Mouse (Mus musculus) mammary gland, adult 2 months (tissue): ENCODE data around the gene Pelp1. TPM values are rescaled to one million over a fixed set of nuclear protein-coding genes. Genes with fewer than 3 reads are reported as not detected.

Source experiments
- polyA plus RNA-seq: library from polyadenylated mRNA; depleted of rRNA; stranded (reverse); fragments of >200 nt; gene quantifications from 2 replicates; pipeline ENCODE4 v1.2.3, GENCODE M21; 2012; ENCODE audit warnings: low replicate concordance; rRNA removed

Gene Pelp1
- polyA plus RNA-seq: 20.5 and 21.3 TPM in 2 replicates

DNA sequence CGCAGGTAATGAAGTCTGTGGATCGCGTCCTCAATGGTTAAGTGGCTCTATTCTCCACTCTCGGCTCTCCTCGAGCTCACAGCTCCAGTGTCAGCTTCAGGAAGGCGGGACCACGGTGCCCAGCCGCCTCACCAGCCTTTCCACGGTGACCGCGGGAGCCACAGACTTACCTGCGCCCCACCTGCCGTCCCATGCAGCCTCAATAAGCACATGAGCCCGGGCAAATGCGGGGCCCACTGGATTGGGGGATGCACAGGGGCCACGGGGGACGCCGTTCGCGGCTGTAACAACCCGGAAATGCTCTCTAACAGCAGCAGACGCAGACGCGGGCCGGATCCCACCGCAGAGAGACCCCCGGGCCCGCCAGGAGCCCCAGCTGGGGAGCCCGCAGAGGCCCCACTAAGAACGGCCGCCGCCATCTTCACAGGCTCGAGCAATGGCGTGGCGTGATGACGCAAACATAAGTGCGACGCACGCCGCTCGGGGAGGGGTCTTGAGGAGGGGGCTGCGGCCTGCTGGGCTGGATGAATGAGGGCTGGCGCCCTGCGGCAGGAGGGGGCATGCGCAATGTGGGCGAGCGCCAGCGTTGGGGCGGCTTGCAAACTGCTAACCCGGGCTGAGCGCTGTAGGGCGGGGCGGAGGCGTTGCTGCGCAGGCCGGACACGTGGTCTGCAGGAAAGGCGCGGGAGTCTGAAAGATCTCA, at the start of gene Pelp1:
Pelp1 (minus strand) TSS at position 438 of the 703 bp plus-strand sequence.

GRCm38 (mm10) chr11:70458688-70459600, 49.1 kb upstream of the Pelp1 start, which contains the start of gene Zmynd15:
Gene Zmynd15, plus strand, starts transcription at chr11:70459433.

DNA sequence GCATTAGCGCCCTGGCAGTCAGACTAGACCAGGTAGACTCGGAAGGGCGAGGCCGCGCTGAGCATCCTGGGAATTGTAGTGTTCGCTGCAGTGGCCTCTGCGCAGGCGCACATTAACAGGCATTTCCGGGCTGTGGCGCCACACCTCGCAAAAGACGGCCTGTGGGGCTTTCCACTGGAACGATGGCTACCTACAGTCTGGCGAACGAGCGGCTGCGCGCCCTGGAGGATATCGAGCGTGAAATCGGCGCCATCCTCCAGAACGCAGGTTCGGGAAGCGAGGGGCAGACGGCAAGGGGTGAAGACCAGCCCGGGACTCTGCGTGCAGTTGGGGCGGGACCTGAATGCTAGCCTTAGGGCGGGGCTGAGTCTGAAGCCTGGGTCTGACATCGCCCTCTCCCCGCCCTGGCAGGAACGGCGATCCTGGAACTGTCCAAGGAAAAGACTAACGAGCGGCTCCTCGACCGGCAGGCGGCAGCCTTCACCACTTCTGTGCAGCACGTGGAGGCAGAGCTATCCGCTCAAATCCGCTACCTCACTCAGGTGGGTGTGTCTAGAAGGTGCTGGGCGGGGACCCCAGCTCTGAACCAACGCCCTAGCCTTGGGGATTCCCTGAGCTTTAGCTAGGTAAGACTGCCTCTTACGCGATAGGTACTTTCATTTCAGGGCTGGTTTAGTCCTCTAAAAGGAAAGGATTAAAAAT, 42.1 kb upstream of the Pelp1 start, which contains the start of gene Med11:
Med11 (plus strand) TSS at position 123 of the 702 bp plus-strand sequence.

DNA sequence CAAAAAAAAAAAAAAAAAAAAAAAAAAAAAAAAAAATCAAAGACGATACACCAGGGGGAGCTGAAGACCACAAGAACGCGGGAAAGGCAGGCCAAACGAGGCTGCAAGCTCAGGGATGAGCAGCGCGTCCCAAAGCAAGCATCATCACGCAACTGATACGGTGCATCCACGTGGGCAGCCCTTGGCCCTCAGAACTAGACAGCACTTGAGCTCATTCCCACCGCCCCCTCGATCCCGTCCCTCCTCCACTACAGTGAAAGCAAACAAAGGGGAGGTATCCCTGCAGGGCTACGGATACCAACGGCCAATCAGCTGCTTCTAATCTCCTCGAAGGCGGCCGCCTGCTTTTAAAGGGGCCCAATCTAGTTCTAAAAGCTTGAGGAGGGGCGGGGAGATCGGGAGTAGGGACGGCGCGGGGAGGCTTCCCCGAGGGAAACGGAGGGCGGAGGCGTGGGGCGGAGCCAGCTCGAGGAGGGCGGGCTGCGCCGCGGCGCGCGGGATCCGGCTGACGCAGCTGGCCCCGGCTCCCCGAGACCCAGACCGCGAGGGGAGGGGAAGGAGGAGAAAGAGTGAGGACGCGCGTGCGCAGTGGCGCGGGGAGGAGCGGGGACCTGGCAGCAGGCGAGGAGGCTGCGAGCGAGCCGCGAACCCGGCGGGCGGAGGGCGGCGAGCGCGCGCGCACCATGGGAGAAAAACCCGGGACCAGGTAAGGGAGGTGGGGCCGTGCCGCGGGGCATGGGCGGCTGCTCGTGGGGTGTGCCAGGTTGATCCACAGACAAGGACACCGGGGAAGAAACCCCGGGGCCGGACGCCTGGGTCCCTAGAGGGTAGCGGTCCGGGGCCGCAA, 22.4 kb upstream of the Pelp1 start, which contains the start of gene Arrb2:
Arrb2 (plus strand) TSS at position 588 of the 847 bp plus-strand sequence.

GRCm38 (mm10) chr11:70351868-70352267, 58.0 kb downstream of the Pelp1 start, which contains the start of gene Alox15:
Gene Alox15, minus strand, starts transcription at chr11:70352031.

Other genes starting within 250 kb of the Pelp1 start
- gene Slc16a11, start 197.3 kb downstream of the Pelp1 start, polyA plus RNA-seq: 4.8 and 9.0 TPM in 2 replicates
- 4.6 and 5.2 TPM in 2 replicates for gene Slc16a13, start 189.0 kb downstream of the Pelp1 start, polyA plus RNA-seq
- gene Bcl6b, start 180.2 kb downstream of the Pelp1 start, polyA plus RNA-seq: 11.9 TPM in 2 replicates
- 64.0 and 79.8 TPM in 2 replicates for gene 0610010K14Rik, start 172.1 kb downstream of the Pelp1 start, polyA plus RNA-seq
- gene Gm21988, start 170.2 kb downstream of the Pelp1 start, polyA plus RNA-seq: 7.3 and 8.3 TPM in 2 replicates
- gene Rnasek, start 170.2 kb downstream of the Pelp1 start, polyA plus RNA-seq: 228 and 250 TPM in 2 replicates
- gene Alox12, start 154.7 kb downstream of the Pelp1 start, polyA plus RNA-seq: 2.9 and 5.0 TPM in 2 replicates
- 1.1 and 5.8 TPM in 2 replicates for gene Alox12e, start 87.4 kb downstream of the Pelp1 start, polyA plus RNA-seq
- 7.3 TPM in 2 replicates for gene Alox15, start 58.0 kb downstream of the Pelp1 start, polyA plus RNA-seq
- 101 and 115 TPM in 2 replicates for gene Arrb2, start 22.6 kb upstream of the Pelp1 start, polyA plus RNA-seq
- gene Med11, start 41.9 kb upstream of the Pelp1 start, polyA plus RNA-seq: 18.4 and 20.8 TPM in 2 replicates
- gene Zmynd15, start 49.4 kb upstream of the Pelp1 start, polyA plus RNA-seq: 15.4 and 27.1 TPM in 2 replicates
- 55.8 and 86.0 TPM in 2 replicates for gene Cxcl16, start 50.0 kb upstream of the Pelp1 start, polyA plus RNA-seq
- 0.94 and 1.3 TPM in 2 replicates for gene Tm4sf5, start 95.2 kb upstream of the Pelp1 start, polyA plus RNA-seq
- 0.23 TPM in 1 of 2 replicates, not detected in the other for gene Vmo1, start 104.6 kb upstream of the Pelp1 start, polyA plus RNA-seq
- gene Gltpd2, start 109.2 kb upstream of the Pelp1 start, polyA plus RNA-seq: 0.74 TPM in 1 of 2 replicates, not detected in the other
- gene Psmb6, start 115.3 kb upstream of the Pelp1 start, polyA plus RNA-seq: 252 and 327 TPM in 2 replicates
- not detected in 2 replicates for gene Gm40193, start 122.9 kb upstream of the Pelp1 start, polyA plus RNA-seq
- 28.4 and 44.8 TPM in 2 replicates for gene Pld2, start 130.0 kb upstream of the Pelp1 start, polyA plus RNA-seq
- 64.3 and 105 TPM in 2 replicates for gene Mink1, start 152.8 kb upstream of the Pelp1 start, polyA plus RNA-seq
- not detected in 2 replicates for gene 4930544D05Rik, start 205.8 kb upstream of the Pelp1 start, polyA plus RNA-seq
- gene Chrne, start 209.2 kb upstream of the Pelp1 start, polyA plus RNA-seq: 0.42 and 4.9 TPM in 2 replicates
- 0.09 and 0.17 TPM in 2 replicates for gene Gp1ba, start 229.1 kb upstream of the Pelp1 start, polyA plus RNA-seq
- 136 and 150 TPM in 2 replicates for gene Rnf167, start 237.2 kb upstream of the Pelp1 start, polyA plus RNA-seq
- 123 and 227 TPM in 2 replicates for gene Slc25a11, start 237.4 kb upstream of the Pelp1 start, polyA plus RNA-seq
- gene Pfn1, start 244.6 kb upstream of the Pelp1 start, polyA plus RNA-seq: 1,240 and 3,635 TPM in 2 replicates
- 11.3 and 926 TPM in 2 replicates for gene Eno3, start 247.2 kb upstream of the Pelp1 start, polyA plus RNA-seq